Mouse (Mus musculus) embryonic fibroblast, embryonic 13.5 days (primary cell): Measurements from ENCODE around the gene Ap3d1.

ENCODE experiments used
- CTCF ChIP-seq: IDR thresholded peaks from 2 replicates; pipeline ENCODE4 v1.5.1; 2011; ENCODE audit warnings: mild to moderate bottlenecking, control low read depth, low read length, moderate library complexity, borderline replicate concordance; ENCODE audit not compliant: insufficient read depth
- POLR2A ChIP-seq: IDR thresholded peaks from 2 replicates; pipeline ENCODE4 v1.6.1; 2011; ENCODE audit warnings: low read depth, mild to moderate bottlenecking, control low read depth, low read length, moderate library complexity

GRCm38 (mm10) chr10:80776358-80776869 lies 34.4 kb upstream of the Ap3d1 start:
- TF ChIP-seq CTCF, result no peak
- TF ChIP-seq POLR2A, result no peak
